Mouse (Mus musculus) forebrain, postnatal 0 days (tissue): ENCODE measurements around the gene Coa4. TPM values are rescaled to one million over a fixed set of nuclear protein-coding genes. Genes with fewer than 3 reads are reported as not detected.

Experiments
- ATAC-seq: fragments of 200-750 bp; cut with Nextera tagmentation; 2 replicates; pipeline ENCODE4 v1.8.0; 2017; ENCODE audit warnings: mild to moderate bottlenecking, moderate library complexity
- DNase-seq: peaks from one replicate; pipeline ENCODE4 v3.0.0-alpha.2; 2015
- H3K27ac ChIP-seq: fragments of 300-500 bp; sonication (generic); 2 replicates; pipeline ENCODE4 v1.5.1; 2014; ENCODE audit warnings: low read depth, mild to moderate bottlenecking, antibody characterized with exemption, low read length, moderate library complexity, mixed read lengths
- H3K27me3 ChIP-seq: fragments of 300-500 bp; sonication (generic); 2 replicates; pipeline ENCODE4 v1.6.1; 2014; ENCODE audit warnings: mild to moderate bottlenecking, low read length, mixed read lengths; ENCODE audit not compliant: insufficient read depth
- H3K36me3 ChIP-seq: fragments of 300-500 bp; sonication (generic); 2 replicates; pipeline ENCODE4 v1.6.1; 2014; ENCODE audit warnings: mild to moderate bottlenecking, moderate library complexity; ENCODE audit not compliant: insufficient read depth
- H3K4me1 ChIP-seq: fragments of 300-500 bp; sonication (generic); 2 replicates; pipeline ENCODE4 v1.6.1; 2014; ENCODE audit warnings: antibody characterized with exemption; ENCODE audit not compliant: insufficient read depth
- H3K4me2 ChIP-seq: fragments of 300-500 bp; sonication (generic); 2 replicates; pipeline ENCODE4 v1.6.1; 2014; ENCODE audit warnings: low read depth, mild to moderate bottlenecking, moderate library complexity
- H3K4me3 ChIP-seq: fragments of 300-500 bp; sonication (generic); 2 replicates; pipeline ENCODE4 v1.5.1; 2014; ENCODE audit warnings: low read depth, low read length, mixed read lengths
- H3K9ac ChIP-seq: fragments of 300-500 bp; sonication (generic); 2 replicates; pipeline ENCODE4 v1.6.1; 2014; ENCODE audit warnings: mild to moderate bottlenecking
- H3K9me3 ChIP-seq: fragments of 300-500 bp; sonication (generic); 2 replicates; pipeline ENCODE4 v1.6.1; 2016; ENCODE audit warnings: low read length
- CTCF ChIP-seq: sonication (generic); IDR thresholded peaks from 2 replicates; pipeline ENCODE4 v1.5.1; 2016; ENCODE audit warnings: antibody characterized with exemption, control low read depth, low read depth
- WGBS: fragments of 180-500 bp; shearing (Covaris S2); extraction: QIAGEN DNeasy Blood & Tissue Kit; methylation state at CpG from one replicate; pipeline ENCODE4 v1.1.7; 2014; 5-methylcytosine and 5-hydroxymethylcytosine counted together
- polyA plus RNA-seq: library from polyadenylated mRNA; unstranded; fragments of >200 nt; fragmentation: Nextera tagmentation; extraction: Ambion mirVana; gene quantifications from 2 replicates; pipeline ENCODE4 v1.2.1, GENCODE M21; 2015
- total RNA-seq: library from RNA; depleted of rRNA; stranded (reverse); fragments of >200 nt; gene quantifications from 2 replicates; pipeline ENCODE4 v1.2.3, GENCODE M21; 2014

Gene Coa4
- total and polyA plus RNA-seq, 2 experiments from 2014 or later = 5.7 to 10.3 TPM

- Histone ChIP-seq H3K27me3 (no peaks in the 10 kb centered on the region), H3K9ac (no peak overlapping the region), H3K4me3 (no peak overlapping the region), H3K4me2 (no peak overlapping the region), H3K36me3 (no peaks in the 10 kb centered on the region), H3K27ac (no peak overlapping the region), H3K9me3 (no peaks in the 10 kb centered on the region), H3K4me1 (no peaks in the 10 kb centered on the region)
- DNase-seq = no peak
- ATAC-seq = no peak
- 85% methylated on average over 13 of the region's 13 CpGs for WGBS
- TF ChIP-seq CTCF = no peak
These were observed 32.0 kb upstream of the Coa4 start for GRCm38 (mm10) chr7:100504740-100505487.

DNA sequence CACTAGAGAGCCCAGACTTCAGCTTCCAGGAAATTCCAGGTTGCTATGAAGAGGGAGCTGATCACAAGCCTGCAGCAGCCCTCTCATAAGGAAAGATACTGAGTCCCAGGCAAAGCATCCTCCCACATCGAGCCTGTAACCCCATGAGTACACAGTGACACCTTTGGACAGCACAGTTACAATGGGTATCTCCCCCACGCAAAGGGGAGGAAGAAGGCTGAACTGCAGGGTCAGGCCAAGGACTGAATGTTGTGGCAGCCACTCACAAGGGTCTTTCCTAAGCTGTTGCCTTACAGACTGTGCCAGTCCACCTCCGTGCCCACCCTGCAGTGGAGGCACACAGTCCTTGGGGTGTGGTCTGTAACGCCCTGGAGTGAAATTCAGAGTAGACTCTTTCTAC lies 30.4 kb upstream of the Coa4 start:
- Histone ChIP-seq H3K4me2 (no peak overlapping the region), H3K27me3 (no peaks in the 10 kb centered on the region), H3K36me3 (no peaks in the 10 kb centered on the region), H3K4me1 (no peaks in the 10 kb centered on the region), H3K27ac (no peak overlapping the region), H3K9ac (no peak overlapping the region), H3K4me3 (no peak overlapping the region), H3K9me3 (no peaks in the 10 kb centered on the region)
- DNase-seq (no peak), ATAC-seq (no peak)
- 79% methylated on average over 4 of the region's 4 CpGs for WGBS
- TF ChIP-seq CTCF = no peak

- Histone ChIP-seq H3K27ac (no peak overlapping the region), H3K4me3 (no peak overlapping the region), H3K27me3 (no peaks in the 10 kb centered on the region), H3K9ac (no peak overlapping the region), H3K36me3 (no peaks in the 10 kb centered on the region), H3K4me1 (no peaks in the 10 kb centered on the region), H3K4me2 (no peak overlapping the region), H3K9me3 (no peaks in the 10 kb centered on the region)
- ATAC-seq (no peak), DNase-seq (no peak)
- 77% methylated on average over 3 of the region's 3 CpGs for WGBS
- TF ChIP-seq CTCF = no peak
These were observed 28.2 kb upstream of the Coa4 start for GRCm38 (mm10) chr7:100508670-100509069.

DNA sequence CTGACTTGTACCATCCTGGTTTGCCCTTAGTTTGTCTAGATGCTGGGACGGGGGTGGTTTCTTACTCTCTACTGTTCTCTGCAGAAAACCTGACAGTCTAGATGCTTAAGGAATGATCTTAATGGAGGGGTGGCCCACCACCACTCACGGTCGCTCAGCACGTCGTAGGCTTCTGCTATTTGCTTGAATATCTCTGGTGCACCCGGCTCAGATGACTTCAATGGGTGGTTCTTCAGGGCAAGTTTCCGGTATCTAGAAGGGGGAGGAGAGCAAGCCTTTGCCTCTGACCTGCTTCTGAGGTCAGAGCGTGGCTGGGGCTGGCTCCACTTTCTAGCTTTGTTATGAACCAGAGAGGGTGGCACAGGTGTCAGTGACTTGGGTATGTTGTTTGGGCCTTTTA lies 25.3 kb upstream of the Coa4 start:
- no peak overlapping the region for H3K4me3 ChIP-seq
- no peaks in the 10 kb centered on the region for H3K4me1 ChIP-seq
- no peak overlapping the region for H3K4me2 ChIP-seq
- no peak for ATAC-seq
- no peak for DNase-seq
- H3K9me3 ChIP-seq = no peaks in the 10 kb centered on the region
- no peak overlapping the region for H3K9ac ChIP-seq
- no peaks in the 10 kb centered on the region for H3K36me3 ChIP-seq
- TF ChIP-seq CTCF = no peak
- H3K27me3 ChIP-seq = no peaks in the 10 kb centered on the region
- WGBS = 90% methylated on average over 8 of the region's 8 CpGs
- H3K27ac ChIP-seq = no peak overlapping the region

DNA sequence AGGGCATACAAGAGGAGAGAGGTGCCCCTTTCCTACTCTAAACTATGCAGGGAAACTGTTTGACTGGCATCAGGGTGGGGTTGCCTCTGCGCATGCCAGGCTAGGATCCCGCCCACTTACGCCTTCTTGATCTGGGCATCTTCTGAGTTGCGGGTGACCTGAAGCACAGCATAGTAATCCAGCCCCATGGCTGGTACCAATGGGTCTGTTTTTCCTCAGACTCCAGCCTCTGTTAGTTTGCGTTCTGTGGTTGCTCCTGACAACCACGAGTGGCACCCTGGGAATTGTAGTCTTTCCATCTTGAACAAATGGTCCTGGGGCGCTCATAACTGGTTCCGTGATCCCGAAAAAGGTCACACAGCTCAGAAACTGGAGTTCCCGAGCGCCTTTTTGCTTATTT lies 22.3 kb upstream of the Coa4 start, which contains the start of gene Dnajb13:
Gene Dnajb13 (minus strand): TSS at position 388 of the 400 bp plus-strand sequence.
- Histone ChIP-seq H3K27ac (no peak within 1 kb of the TSS), H3K4me1 (no peaks in the 10 kb centered on the region), H3K4me2 (peak within 1 kb of the TSS; percentile 29), H3K36me3 (no peaks in the 10 kb centered on the region), H3K4me3 (peak within 1 kb of the TSS; percentile 3; the same call in 1 of the 2 replicates), H3K9ac (no peak within 1 kb of the TSS), H3K27me3 (no peaks in the 10 kb centered on the region), H3K9me3 (no peaks in the 10 kb centered on the region)
- no peak for TF ChIP-seq CTCF
- DNase-seq (peak; percentile 39), ATAC-seq (peak; percentile 87)
- WGBS = 52% methylated on average over 11 of the region's 11 CpGs

GRCm38 (mm10) chr7:100520204-100520603 lies 16.7 kb upstream of the Coa4 start:
- TF ChIP-seq CTCF = no peak
- no peak for ATAC-seq
- no peak overlapping the region for H3K4me3 ChIP-seq

GRCm38 (mm10) chr7:100520663-100521285 lies 16.1 kb upstream of the Coa4 start:
- H3K27ac ChIP-seq = no peak overlapping the region
- no peaks in the 10 kb centered on the region for H3K4me1 ChIP-seq
- ATAC-seq = peak; percentile 83
- H3K9ac ChIP-seq = no peak overlapping the region
- no peak overlapping the region for H3K4me3 ChIP-seq
- no peaks in the 10 kb centered on the region for H3K9me3 ChIP-seq
- H3K4me2 ChIP-seq = no peak overlapping the region
- TF ChIP-seq CTCF = peak; percentile 93
- H3K36me3 ChIP-seq = no peaks in the 10 kb centered on the region
- WGBS = 21% methylated on average over 10 of the region's 10 CpGs
- peak; percentile 84 for DNase-seq
- H3K27me3 ChIP-seq = no peaks in the 10 kb centered on the region

More at GRCm38 (mm10) chr7:100520204-100520603, 16.7 kb upstream of the Coa4 start:
- no peaks in the 10 kb centered on the region for H3K36me3 ChIP-seq
- no peaks in the 10 kb centered on the region for H3K9me3 ChIP-seq
- 73% methylated on average over 7 of the region's 7 CpGs for WGBS
- no peaks in the 10 kb centered on the region for H3K4me1 ChIP-seq
- H3K4me2 ChIP-seq = no peak overlapping the region
- H3K9ac ChIP-seq = no peak overlapping the region
- H3K27me3 ChIP-seq = no peaks in the 10 kb centered on the region
- H3K27ac ChIP-seq = no peak overlapping the region
- no peak for DNase-seq
